Mouse (Mus musculus) lung, postnatal 0 days (tissue): ENCODE results near the gene Dbnl.

Source experiments
- CTCF ChIP-seq: IDR thresholded peaks from 2 replicates; pipeline ENCODE4 v1.5.1; 2016; ENCODE audit warnings: antibody characterized with exemption, mild to moderate bottlenecking
- EP300 ChIP-seq: IDR thresholded peaks from 2 replicates; pipeline ENCODE4 v1.6.1; 2016; ENCODE audit warnings: antibody characterized with exemption, mild to moderate bottlenecking, control low read depth

GRCm38 (mm10) chr11:5795290-5795689 lies 7.0 kb downstream of the Dbnl start:
- TF ChIP-seq CTCF: no peak
- TF ChIP-seq EP300: no peak
